Mouse (Mus musculus) activated CD4-positive, CD25-positive, alpha-beta regulatory T cell, adult 4 months (primary cell): ENCODE results near the gene Gm49392. TPM values are rescaled to one million over a fixed set of nuclear protein-coding genes. Genes with fewer than 3 reads are reported as not detected.
"Not testable (repeated sequence)": the region's sequence is repeated elsewhere in the genome, so short reads cannot be mapped to it uniquely, and the experiment has no call there.

Experiments used
- ATAC-seq: one replicate; pipeline ENCODE4 v1.8.0; 2017
- polyA plus RNA-seq, 2 experiments: library from polyadenylated mRNA; unstranded; fragments of 100-300 nt; shearing (Covaris generic); gene quantifications; one replicate each; pipeline ENCODE4 v1.2.1; 2017

Gm49392 gene
- polyA plus RNA-seq = 1 to 10 TPM in 1 of 2 experiments, not detected in 1; 1.1 TPM

GRCm38 (mm10) chr13:60896794-60897193 is at the start of gene Gm49392:
Gene Gm49392 (minus strand): TSS chr13:60896894.
- not testable (repeated sequence) for ATAC-seq

GRCm38 (mm10) chr13:60941884-60942283 is 45.2 kb upstream of the Gm49392 start, which contains the start of gene Tpbpa:
Gene Tpbpa (minus strand): TSS chr13:60941984.
- not testable (repeated sequence) for ATAC-seq

- peak; percentile 96 for ATAC-seq
Observed at GRCm38 (mm10) chr13:60936500-60936901, 39.8 kb upstream of the Gm49392 start, which contains the start of the genes Gm49391 and Ctla2a. Gene Gm49391 (minus strand): TSS chr13:60936571. Gene Ctla2a (minus strand): TSS chr13:60936625.

- ATAC-seq = not testable (repeated sequence)
Observed at GRCm38 (mm10) chr13:60935490-60935889, 38.8 kb upstream of the Gm49392 start, which contains the start of gene Gm49393. Gene Gm49393 (minus strand): TSS chr13:60935590.

GRCm38 (mm10) chr13:60904780-60905179 is 8.1 kb upstream of the Gm49392 start, which contains the start of gene Tpbpb:
Gene Tpbpb (minus strand): TSS chr13:60904880.
- ATAC-seq = not testable (repeated sequence)

GRCm38 (mm10) chr13:60897328-60897727 is 634 bp upstream of the Gm49392 start, which contains the start of gene Ctla2b:
Gene Ctla2b (minus strand): TSS chr13:60897447.
- ATAC-seq = peak; percentile 99

GRCm38 (mm10) chr13:60895406-60896160 is 1.1 kb downstream of the Gm49392 start:
- no peak for ATAC-seq

GRCm38 (mm10) chr13:60892301-60892700 is 4.4 kb downstream of the Gm49392 start:
- no peak for ATAC-seq

GRCm38 (mm10) chr13:60864281-60864680 is 32.4 kb downstream of the Gm49392 start, which contains the start of gene 4930486L24Rik:
Gene 4930486L24Rik (minus strand): TSS chr13:60864475.
- ATAC-seq = no peak

GRCm38 (mm10) chr13:60848241-60849120 is 48.2 kb downstream of the Gm49392 start:
- ATAC-seq = peak; percentile 98

GRCm38 (mm10) chr13:60843153-60843552 is 53.5 kb downstream of the Gm49392 start:
- ATAC-seq = no peak

- ATAC-seq = no peak
Observed at GRCm38 (mm10) chr13:60842703-60843102, 54.0 kb downstream of the Gm49392 start.

GRCm38 (mm10) chr13:60839353-60839902 is 57.3 kb downstream of the Gm49392 start:
- ATAC-seq = peak; percentile 76

GRCm38 (mm10) chr13:60826052-60826451 is 70.6 kb downstream of the Gm49392 start:
- ATAC-seq = peak; percentile 84

GRCm38 (mm10) chr13:60820486-60821175 is 76.1 kb downstream of the Gm49392 start:
- no peak for ATAC-seq

- no peak for ATAC-seq
Observed at GRCm38 (mm10) chr13:60819469-60819868, 77.2 kb downstream of the Gm49392 start.

- ATAC-seq = no peak
Observed at GRCm38 (mm10) chr13:60813722-60814121, 83.0 kb downstream of the Gm49392 start.

- ATAC-seq = no peak
Observed at GRCm38 (mm10) chr13:60812768-60813167, 83.9 kb downstream of the Gm49392 start.

- ATAC-seq = no peak
Observed at GRCm38 (mm10) chr13:60809690-60810089, 87.0 kb downstream of the Gm49392 start.

- no peak for ATAC-seq
Observed at GRCm38 (mm10) chr13:60802749-60803148, 93.9 kb downstream of the Gm49392 start, which contains the start of gene Ctsll3. Gene Ctsll3 (minus strand): TSS chr13:60802849.
